Mouse (Mus musculus) kidney, embryonic 16.5 days (tissue): ENCODE measurements at regions not wholly inside any gene's neighbourhood (a gene's known extent, or its start where the extent isn't known, plus 50 kb on each side); places are given as distances from the start of the nearest gene placed in this dataset.

Experiments
- ATAC-seq: fragments of 200-750 bp; cut with Nextera tagmentation; 2 replicates; pipeline ENCODE4 v1.8.0; 2017; ENCODE audit warnings: moderate TSS enrichment; ENCODE audit not compliant: low FRiP score, low TSS enrichment
- H3K27ac ChIP-seq: fragments of 300-500 bp; sonication (generic); 2 replicates; pipeline ENCODE4 v1.5.1; 2014; ENCODE audit warnings: low read length
- H3K27me3 ChIP-seq: fragments of 300-500 bp; sonication (generic); 2 replicates; pipeline ENCODE4 v1.6.1; 2014; ENCODE audit warnings: low read length, control low read depth, mixed read lengths; ENCODE audit not compliant: insufficient read depth
- H3K36me3 ChIP-seq: fragments of 300-500 bp; sonication (generic); 2 replicates; pipeline ENCODE4 v1.6.1; 2014; ENCODE audit warnings: low read length, control low read depth, mixed read lengths; ENCODE audit not compliant: insufficient read depth
- H3K4me1 ChIP-seq: fragments of 300-500 bp; sonication (generic); 2 replicates; pipeline ENCODE4 v1.6.1; 2014; ENCODE audit warnings: low read length, control low read depth, mixed read lengths; ENCODE audit not compliant: insufficient read depth
- H3K4me2 ChIP-seq: fragments of 300-500 bp; sonication (generic); replicated peaks from 2 replicates; pipeline ENCODE4 v1.6.1; 2014; ENCODE audit warnings: low read depth, low read length
- H3K4me3 ChIP-seq: fragments of 300-500 bp; sonication (generic); 2 replicates; pipeline ENCODE4 v1.5.1; 2014; ENCODE audit warnings: mild to moderate bottlenecking, low read length
- H3K9ac ChIP-seq: fragments of 300-500 bp; sonication (generic); replicated peaks from 2 replicates; pipeline ENCODE4 v1.6.1; 2014; ENCODE audit warnings: low read length
- H3K9me3 ChIP-seq: fragments of 300-500 bp; sonication (generic); 2 replicates; pipeline ENCODE4 v1.6.1; 2016; ENCODE audit warnings: low read length, control low read depth
- WGBS: fragments of 180-500 bp; shearing (Covaris S2); extraction: QIAGEN DNeasy Blood & Tissue Kit; methylation state at CpG from one replicate; pipeline ENCODE4 v1.1.7; 2014; 5-methylcytosine and 5-hydroxymethylcytosine counted together

DNA sequence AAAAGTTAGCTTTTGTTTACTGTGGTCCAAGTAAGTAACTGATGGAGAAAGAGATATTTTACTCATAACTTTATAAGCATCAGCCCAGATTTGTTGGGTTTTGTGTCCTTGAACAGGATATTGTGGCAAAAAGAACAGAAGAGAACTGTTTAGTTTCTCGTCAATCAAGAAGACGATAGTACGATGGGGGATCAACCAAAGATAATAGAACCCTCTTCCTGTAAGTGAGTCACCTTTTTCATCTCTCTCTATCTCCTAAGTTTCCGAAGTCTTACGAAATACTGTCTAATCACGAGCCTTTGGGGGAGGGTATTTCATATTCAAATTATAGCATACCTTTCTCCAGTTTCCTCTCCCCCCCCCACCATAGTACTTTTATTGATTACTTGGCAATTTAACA, 1045.0 kb upstream of the Lrrc6 start:
- Histone ChIP-seq H3K36me3 (no peaks in the 10 kb centered on the region), H3K27me3 (no peaks in the 10 kb centered on the region), H3K4me1 (no peaks in the 10 kb centered on the region), H3K9ac (no peak overlapping the region), H3K27ac (no peak overlapping the region), H3K4me2 (no peak overlapping the region), H3K9me3 (no peaks in the 10 kb centered on the region), H3K4me3 (no peak overlapping the region)
- WGBS: 83% methylated on average over 6 of the region's 6 CpGs
- no peak for ATAC-seq

DNA sequence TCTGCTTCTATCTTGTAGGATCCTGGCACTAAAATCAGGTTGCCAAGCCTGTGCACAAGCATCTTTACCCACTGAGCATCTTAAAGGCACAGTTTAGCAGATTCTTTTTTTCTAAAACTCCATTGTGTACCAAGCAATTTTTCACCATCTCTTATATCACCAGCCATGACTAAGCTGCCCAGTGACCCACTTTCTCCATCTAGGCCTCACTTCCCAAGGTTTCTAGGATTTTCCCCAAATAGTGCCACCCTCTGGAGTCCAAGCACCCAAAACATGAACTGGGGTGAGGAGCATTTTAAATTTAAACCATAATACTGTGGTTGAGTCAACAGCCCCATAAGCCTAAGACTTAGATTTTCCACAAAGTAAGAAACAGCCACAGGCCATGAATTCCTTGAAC, 1013.0 kb upstream of the Lrrc6 start:
- Histone ChIP-seq H3K9me3 (no peaks in the 10 kb centered on the region), H3K4me2 (no peak overlapping the region), H3K27me3 (no peaks in the 10 kb centered on the region), H3K36me3 (no peaks in the 10 kb centered on the region), H3K27ac (no peak overlapping the region), H3K9ac (no peak overlapping the region), H3K4me1 (no peaks in the 10 kb centered on the region), H3K4me3 (no peak overlapping the region)
- no peak for ATAC-seq

DNA sequence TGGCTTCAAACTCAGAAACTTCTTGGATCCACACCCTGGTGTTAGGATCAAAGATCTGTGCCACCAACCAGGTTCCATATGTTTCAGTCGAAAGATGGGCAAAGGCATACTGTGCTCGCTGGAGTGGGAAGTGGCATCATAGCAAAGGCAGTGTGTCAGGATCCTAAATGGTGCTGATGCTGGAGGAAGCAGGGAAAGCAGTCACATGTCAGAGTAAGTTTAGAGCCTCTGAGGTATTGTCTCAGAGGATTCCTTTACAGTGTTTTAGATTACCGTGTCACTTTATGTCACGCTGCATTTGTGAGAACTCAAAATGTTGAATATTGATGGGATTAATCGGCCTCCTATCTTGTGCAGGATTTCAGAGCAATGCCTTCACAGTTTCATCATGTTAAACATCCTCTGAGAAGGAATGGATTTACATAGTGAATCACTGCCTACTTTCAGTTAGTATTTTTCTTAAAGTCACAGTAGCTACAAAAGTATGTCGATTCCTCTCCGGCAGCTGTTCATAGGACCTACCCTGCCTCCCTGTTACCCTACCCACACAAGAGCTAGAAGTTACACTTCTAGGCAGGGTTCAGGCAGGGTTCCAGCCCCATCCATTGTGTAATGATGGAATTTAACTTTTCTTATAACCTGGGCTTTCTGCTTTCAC, 994.4 kb upstream of the Lrrc6 start:
- Histone ChIP-seq H3K4me1 (no peaks in the 10 kb centered on the region), H3K27me3 (no peaks in the 10 kb centered on the region), H3K9ac (no peak overlapping the region), H3K4me2 (no peak overlapping the region), H3K4me3 (no peak overlapping the region), H3K27ac (no peak overlapping the region), H3K36me3 (no peaks in the 10 kb centered on the region), H3K9me3 (no peaks in the 10 kb centered on the region)
- no peak for ATAC-seq
- WGBS: 84% methylated on average over 7 of the region's 7 CpGs

DNA sequence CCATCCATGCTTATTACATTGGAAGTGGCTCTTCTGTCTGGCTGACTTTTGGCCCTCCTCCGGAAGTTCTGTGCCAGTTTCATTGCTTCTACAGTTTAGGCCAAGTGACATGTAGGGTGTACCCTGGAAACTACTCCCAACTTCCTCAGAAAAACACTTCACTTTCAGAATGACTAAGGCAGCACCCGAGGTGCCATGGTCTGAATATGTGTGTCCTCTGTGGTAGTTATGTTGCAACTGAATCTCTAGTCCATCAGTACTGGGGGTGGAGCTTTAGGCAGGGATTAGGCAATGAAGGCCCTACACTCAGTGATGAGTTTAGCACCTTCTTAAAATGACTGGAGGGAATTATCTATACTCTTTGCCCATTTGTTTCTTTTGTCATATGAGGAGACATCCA, 981.0 kb upstream of the Lrrc6 start:
- 91% methylated on average over 2 of the region's 2 CpGs for WGBS
- Histone ChIP-seq H3K27me3 (no peaks in the 10 kb centered on the region), H3K4me2 (no peak overlapping the region), H3K9me3 (no peaks in the 10 kb centered on the region), H3K27ac (no peak overlapping the region), H3K4me1 (no peaks in the 10 kb centered on the region), H3K9ac (no peak overlapping the region), H3K4me3 (no peak overlapping the region), H3K36me3 (no peaks in the 10 kb centered on the region)
- no peak for ATAC-seq

DNA sequence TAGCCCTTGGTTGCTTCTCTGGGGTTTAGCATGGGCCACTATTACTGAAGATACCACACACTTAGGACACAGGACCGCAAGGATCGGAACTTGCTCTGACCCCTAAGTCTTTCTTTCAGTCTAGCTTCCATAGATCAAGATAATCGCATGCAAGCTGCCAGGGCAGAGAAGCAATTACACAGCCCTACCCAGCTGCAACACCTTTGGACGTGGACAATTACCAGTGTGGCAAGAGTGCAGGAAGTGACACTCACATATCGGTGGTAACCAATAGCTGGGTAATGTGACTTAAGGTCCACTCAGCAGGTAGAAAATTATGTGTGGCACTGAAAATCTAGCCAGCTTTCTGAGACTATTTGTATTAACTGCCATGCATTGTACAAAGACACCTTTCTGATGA, 973.6 kb upstream of the Lrrc6 start:
- Histone ChIP-seq H3K4me2 (no peak overlapping the region), H3K4me1 (no peaks in the 10 kb centered on the region), H3K27ac (no peak overlapping the region), H3K27me3 (no peaks in the 10 kb centered on the region), H3K9me3 (no peaks in the 10 kb centered on the region), H3K4me3 (no peak overlapping the region), H3K9ac (no peak overlapping the region), H3K36me3 (no peaks in the 10 kb centered on the region)
- no peak for ATAC-seq
- WGBS: 80% methylated on average over 5 of the region's 5 CpGs

DNA sequence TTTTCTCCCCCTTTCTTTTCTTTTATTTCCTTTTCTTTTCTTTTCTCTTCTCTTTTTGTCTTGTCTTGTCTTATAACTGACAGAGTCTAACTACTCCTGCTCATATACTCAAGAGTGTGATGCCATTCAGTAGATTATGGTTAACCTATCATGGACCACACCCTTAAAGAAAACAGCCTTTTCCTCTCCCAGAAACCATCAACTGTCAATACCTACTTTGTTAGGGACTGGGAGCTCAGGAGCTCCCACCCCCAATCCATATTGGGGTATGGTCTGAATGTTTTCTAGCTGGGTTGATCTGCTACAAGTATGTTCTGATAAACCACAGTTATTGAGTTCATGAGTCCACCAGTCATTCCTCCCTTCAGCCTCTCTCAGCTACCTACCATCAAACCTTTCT, 972.3 kb upstream of the Lrrc6 start:
- ATAC-seq: no peak
- no peaks in the 10 kb centered on the region for H3K4me1 ChIP-seq

DNA sequence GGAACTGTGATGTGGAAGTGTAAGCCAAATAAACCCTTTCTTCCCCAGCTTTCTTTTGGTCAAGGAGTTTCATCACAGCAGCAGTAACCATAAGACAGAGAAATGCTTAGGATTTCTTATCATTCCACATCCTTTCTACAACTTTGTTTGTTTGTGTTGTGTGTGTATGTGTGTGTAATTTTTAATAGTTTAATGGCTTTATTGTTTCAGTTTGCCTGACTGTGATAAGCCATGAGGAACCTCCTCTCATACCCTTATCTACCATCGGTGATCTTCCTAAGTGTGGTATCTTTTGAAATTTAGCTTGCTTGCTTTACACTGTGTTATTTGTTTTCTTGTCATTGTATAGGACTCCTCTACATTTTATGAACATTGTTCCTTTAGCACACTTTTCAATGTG, 970.6 kb upstream of the Lrrc6 start:
- Histone ChIP-seq H3K27me3 (no peaks in the 10 kb centered on the region), H3K4me3 (no peak overlapping the region), H3K4me1 (no peaks in the 10 kb centered on the region), H3K9me3 (no peaks in the 10 kb centered on the region), H3K36me3 (no peaks in the 10 kb centered on the region), H3K4me2 (no peak overlapping the region), H3K27ac (no peak overlapping the region), H3K9ac (no peak overlapping the region)
- ATAC-seq: no peak
- 89% methylated on average over 1 of the region's 1 CpGs for WGBS

More for the DNA sequence above, 972.3 kb upstream of the Lrrc6 start:
- Histone ChIP-seq H3K36me3 (no peaks in the 10 kb centered on the region), H3K27ac (no peak overlapping the region), H3K9ac (no peak overlapping the region), H3K9me3 (no peaks in the 10 kb centered on the region), H3K27me3 (no peaks in the 10 kb centered on the region), H3K4me3 (no peak overlapping the region), H3K4me2 (no peak overlapping the region)

DNA sequence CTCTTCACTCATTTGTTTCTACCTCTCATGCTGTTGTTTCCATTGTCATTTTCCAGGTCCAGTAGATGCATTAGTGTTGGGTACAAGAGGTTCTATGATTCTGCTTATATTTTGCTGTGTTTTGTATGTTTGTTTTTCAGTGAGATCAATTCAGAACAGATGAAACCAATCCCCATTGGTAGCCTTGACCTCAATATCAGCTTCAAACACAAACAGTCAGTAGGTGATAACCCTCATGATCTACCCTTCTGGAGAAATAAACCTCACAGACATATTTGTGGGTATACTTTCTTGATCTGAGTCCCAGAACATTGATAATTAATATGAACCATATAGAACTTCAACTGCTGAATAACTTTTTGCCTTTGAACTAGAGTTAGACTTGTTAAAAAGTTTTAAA, 969.3 kb upstream of the Lrrc6 start:
- no peak overlapping the region for H3K4me2 ChIP-seq
- H3K36me3 ChIP-seq: no peaks in the 10 kb centered on the region
- no peaks in the 10 kb centered on the region for H3K4me1 ChIP-seq
- H3K4me3 ChIP-seq: no peak overlapping the region
- H3K9me3 ChIP-seq: no peaks in the 10 kb centered on the region
- H3K27me3 ChIP-seq: no peaks in the 10 kb centered on the region
- no peak overlapping the region for H3K9ac ChIP-seq
- H3K27ac ChIP-seq: no peak overlapping the region
- ATAC-seq: no peak

DNA sequence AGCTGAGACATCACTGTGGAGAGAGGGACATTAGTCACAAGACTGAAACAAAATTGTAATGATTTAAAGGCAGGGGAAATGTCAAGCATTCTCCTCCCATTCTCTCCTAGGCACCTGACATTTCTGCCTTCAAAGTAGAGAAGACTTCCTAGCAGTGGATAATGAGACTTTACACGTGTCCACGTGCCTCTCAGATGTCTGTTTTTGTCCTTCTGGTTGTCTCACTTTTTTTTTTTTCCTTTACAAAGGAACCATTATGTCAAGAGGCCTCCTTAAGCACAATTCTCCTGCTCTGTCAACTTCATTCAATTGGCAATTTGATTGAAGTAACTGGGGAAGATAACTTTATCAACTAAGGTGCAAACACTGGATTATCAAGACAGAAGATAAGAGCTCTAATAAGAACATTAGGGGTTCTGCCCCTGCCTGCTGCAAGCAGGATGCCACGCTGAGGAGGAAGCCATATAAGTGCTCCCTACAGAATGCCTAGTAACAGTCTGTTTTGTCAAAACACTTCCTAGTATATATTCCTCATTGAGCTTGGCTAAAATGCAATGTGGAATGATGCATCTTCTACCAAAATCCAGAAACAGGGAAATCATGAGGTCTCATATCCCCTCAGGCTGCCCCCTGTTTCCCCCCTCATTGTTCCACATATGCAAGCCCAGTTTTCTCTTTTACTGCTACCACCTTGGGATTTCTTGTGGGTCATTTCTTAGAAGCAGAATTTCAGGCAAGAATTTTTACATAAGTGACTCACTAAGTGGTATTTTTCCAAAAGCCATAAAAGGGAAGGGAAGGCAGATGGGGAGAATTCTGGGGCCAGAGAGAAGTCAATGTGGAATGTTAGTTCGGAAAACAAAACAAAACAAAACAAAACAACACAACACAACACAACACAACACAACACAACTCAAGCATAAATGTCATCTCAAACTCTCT, 967.0 kb upstream of the Lrrc6 start:
- Histone ChIP-seq H3K4me2 (no peak overlapping the region), H3K9ac (no peak overlapping the region), H3K4me3 (no peak overlapping the region), H3K9me3 (no peaks in the 10 kb centered on the region), H3K36me3 (no peaks in the 10 kb centered on the region), H3K4me1 (no peaks in the 10 kb centered on the region), H3K27ac (no peak overlapping the region), H3K27me3 (no peaks in the 10 kb centered on the region)
- 57% methylated on average over 4 of the region's 4 CpGs for WGBS
- no peak for ATAC-seq

DNA sequence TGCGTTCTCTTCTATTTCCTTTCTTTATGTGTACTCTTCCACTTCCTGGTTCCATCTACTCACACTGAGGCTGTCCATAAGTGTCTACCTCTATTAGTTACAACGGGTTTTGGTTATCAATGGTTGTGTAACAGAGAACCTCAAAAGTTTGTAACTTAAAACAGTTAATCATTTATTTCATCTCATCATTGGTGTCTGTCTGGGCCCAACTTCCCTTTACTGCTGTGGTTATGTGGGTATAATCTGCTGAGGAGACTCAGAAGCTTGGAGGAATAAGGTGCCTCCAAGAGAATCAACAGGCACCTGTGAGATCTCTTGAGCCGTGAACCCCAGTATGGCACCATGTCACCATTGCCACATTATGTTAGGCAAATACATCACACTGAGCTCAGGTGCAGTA, 962.2 kb upstream of the Lrrc6 start:
- H3K27me3 ChIP-seq: no peaks in the 10 kb centered on the region
- no peaks in the 10 kb centered on the region for H3K4me1 ChIP-seq
- H3K4me2 ChIP-seq: no peak overlapping the region
- H3K27ac ChIP-seq: no peak overlapping the region
- H3K9ac ChIP-seq: no peak overlapping the region
- no peaks in the 10 kb centered on the region for H3K36me3 ChIP-seq
- no peak overlapping the region for H3K4me3 ChIP-seq
- 91% methylated on average over 3 of the region's 3 CpGs for WGBS
- no peaks in the 10 kb centered on the region for H3K9me3 ChIP-seq
- no peak for ATAC-seq
